ENCODE assay signal across 19 mouse cellular contexts in the genomic region with DNA sequence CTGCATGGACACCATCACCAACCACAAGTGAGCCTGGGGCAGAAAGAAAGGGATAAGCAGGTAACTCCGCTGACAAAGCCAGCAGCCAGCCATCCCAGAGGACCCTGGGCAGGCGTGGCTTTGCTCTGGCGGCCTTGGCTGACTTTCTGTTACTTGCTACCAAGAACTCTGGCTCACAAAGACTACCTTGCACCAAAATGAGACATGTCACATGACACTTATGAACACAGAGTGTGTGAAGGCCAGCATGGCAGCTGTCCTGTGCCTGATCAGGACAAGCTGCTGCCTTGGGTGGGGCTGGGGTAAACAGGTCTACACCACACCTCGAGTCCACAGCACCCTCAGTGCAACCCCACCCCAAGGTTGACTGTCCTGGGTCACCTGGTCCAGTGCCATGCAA. TPM values are rescaled to one million over a fixed set of nuclear protein-coding genes. Genes with fewer than 3 reads are reported as not detected.
DNase-seq lines count a peak whose midpoint lies in the region; ATAC-seq lines count a peak whose summit lies in the region.
"Had no signal": no experiment of that assay in that cellular context is flagged by ENCODE, and none has a peak within 500 bp of the region (broad histone marks: within the 10 kb centered on the region; RNA-seq: fewer than 3 reads in every experiment).

No protein-coding gene starts in this region.

- no peak overlapping the region for H3K9ac ChIP-seq in forebrain, embryonic 15.5 days (replicated peaks)
- no peak overlapping the region for H3K9ac ChIP-seq in forebrain, embryonic 13.5 days
- H3K9ac ChIP-seq in hindbrain, embryonic 13.5 days: no peak overlapping the region
- H3K9ac ChIP-seq in hindbrain, embryonic 14.5 days: no peak overlapping the region
- no peak overlapping the region for H3K9ac ChIP-seq in intestine, embryonic 15.5 days
- H3K9ac ChIP-seq: heart, embryonic 15.5 days; liver, embryonic 14.5 days; neural tube, embryonic 12.5 days had no signal

- H3K4me3 ChIP-seq in forebrain, embryonic 15.5 days: no peak overlapping the region
- no peak overlapping the region for H3K4me3 ChIP-seq in forebrain, embryonic 13.5 days
- no peak overlapping the region for H3K4me3 ChIP-seq in hindbrain, embryonic 13.5 days
- H3K4me3 ChIP-seq in hindbrain, embryonic 14.5 days (replicated peaks; ENCODE audit: low read length): no peak overlapping the region
- no peak overlapping the region for H3K4me3 ChIP-seq in intestine, embryonic 15.5 days (replicated peaks)
- H3K4me3 ChIP-seq: heart, embryonic 15.5 days; left cerebral cortex, adult 2 months; megakaryocyte, embryonic 14.5 days; neural tube, embryonic 12.5 days had no signal

- no peaks in the 10 kb centered on the region for H3K27me3 ChIP-seq in forebrain, embryonic 15.5 days
- H3K27me3 ChIP-seq in forebrain, embryonic 13.5 days: no peaks in the 10 kb centered on the region
- H3K27me3 ChIP-seq in hindbrain, embryonic 13.5 days: no peaks in the 10 kb centered on the region
- H3K27me3 ChIP-seq in hindbrain, embryonic 14.5 days (ENCODE audit: control insufficient read depth, insufficient read depth, low read length): no peaks in the 10 kb centered on the region
- no peaks in the 10 kb centered on the region for H3K27me3 ChIP-seq in intestine, embryonic 15.5 days (replicated peaks)
- H3K27me3 ChIP-seq: heart, embryonic 15.5 days; neural tube, embryonic 12.5 days had no signal

- H3K27ac ChIP-seq in forebrain, embryonic 15.5 days (replicated peaks): peak overlapping the region; percentile 78; the same call in 1 of the 2 replicates
- H3K27ac ChIP-seq in forebrain, embryonic 13.5 days: no peak overlapping the region
- H3K27ac ChIP-seq in hindbrain, embryonic 13.5 days: 0 out of 2 replicates have a peak overlapping the region, but pooled peaks have one; percentile 12
- H3K27ac ChIP-seq in hindbrain, embryonic 14.5 days: no peak overlapping the region
- H3K27ac ChIP-seq in intestine, embryonic 15.5 days: no peak overlapping the region
- H3K27ac ChIP-seq: heart, embryonic 15.5 days; left cerebral cortex, adult 2 months; liver, embryonic 14.5 days; neural tube, embryonic 12.5 days had no signal

- DNase-seq in hindbrain, embryonic 14.5 days (ENCODE audit: low spot score): no peak
- peak; percentile 66 for DNase-seq in adrenal gland, postnatal 14 days
- DNase-seq in urinary bladder, postnatal 25 days (ENCODE audit: low spot score): no peak
- DNase-seq: cerebellum, postnatal 14 days; gastrocnemius, postnatal 14 days; kidney, adult 11 months; kidney, postnatal 10 days; lung, postnatal 14 days; spleen, adult 18-20 months had no signal

- no peak for ATAC-seq in forebrain, embryonic 15.5 days (replicated peaks)
- no peak for ATAC-seq in forebrain, embryonic 13.5 days
- ATAC-seq in hindbrain, embryonic 13.5 days (ENCODE audit: low FRiP score): no peak
- no peak for ATAC-seq in hindbrain, embryonic 14.5 days (ENCODE audit: low FRiP score)
- 0 out of 2 replicates have a peak, but pooled peaks have one; percentile 14 for ATAC-seq in intestine, embryonic 15.5 days
- ATAC-seq: CD4-positive, CD25-positive, alpha-beta regulatory T cell, adult 4 months had no signal

- no peaks in the 10 kb centered on the region for H3K36me3 ChIP-seq in forebrain, embryonic 15.5 days
- peaks cover 12% of the 10 kb centered on the region; the same call in 1 of the 2 replicates for H3K36me3 ChIP-seq in forebrain, embryonic 13.5 days (ENCODE audit: poor library complexity, severe bottlenecking)
- no peaks in the 10 kb centered on the region for H3K36me3 ChIP-seq in hindbrain, embryonic 13.5 days
- H3K36me3 ChIP-seq in hindbrain, embryonic 14.5 days (replicated peaks; ENCODE audit: control insufficient read depth, insufficient read depth): no peaks in the 10 kb centered on the region
- 0 out of 2 replicates have a peak, but pooled peaks cover 4% of the 10 kb centered on the region for H3K36me3 ChIP-seq in intestine, embryonic 15.5 days
- H3K36me3 ChIP-seq: heart, embryonic 15.5 days had no signal

- peaks cover 71% of the 10 kb centered on the region for H3K4me1 ChIP-seq in forebrain, embryonic 15.5 days
- H3K4me1 ChIP-seq in forebrain, embryonic 13.5 days: peaks cover 87% of the 10 kb centered on the region
- peaks cover 93% of the 10 kb centered on the region for H3K4me1 ChIP-seq in hindbrain, embryonic 13.5 days (replicated peaks)
- peaks cover 55% of the 10 kb centered on the region for H3K4me1 ChIP-seq in hindbrain, embryonic 14.5 days (replicated peaks; ENCODE audit: control insufficient read depth, insufficient read depth, low read length)
- peaks cover 55% of the 10 kb centered on the region for H3K4me1 ChIP-seq in intestine, embryonic 15.5 days (replicated peaks)

- 93% methylated on average over 4 of the region's 4 CpGs for WGBS in forebrain, embryonic 15.5 days
- 95% methylated on average over 4 of the region's 4 CpGs for WGBS in forebrain, embryonic 13.5 days
- 90% methylated on average over 4 of the region's 4 CpGs for WGBS in hindbrain, embryonic 13.5 days
- WGBS in hindbrain, embryonic 14.5 days: 92% methylated on average over 4 of the region's 4 CpGs
- WGBS in intestine, embryonic 15.5 days: 85% methylated on average over 4 of the region's 4 CpGs

- H3K4me2 ChIP-seq in forebrain, embryonic 15.5 days (replicated peaks): no peak overlapping the region
- H3K4me2 ChIP-seq in forebrain, embryonic 13.5 days: no peak overlapping the region
- no peak overlapping the region for H3K4me2 ChIP-seq in hindbrain, embryonic 13.5 days
- H3K4me2 ChIP-seq in hindbrain, embryonic 14.5 days (replicated peaks): no peak overlapping the region
- no peak overlapping the region for H3K4me2 ChIP-seq in intestine, embryonic 15.5 days (replicated peaks)
- H3K4me2 ChIP-seq: heart, embryonic 15.5 days; neural tube, embryonic 12.5 days had no signal

- H3K9me3 ChIP-seq in forebrain, embryonic 15.5 days: no peaks in the 10 kb centered on the region
- H3K9me3 ChIP-seq in forebrain, embryonic 13.5 days (replicated peaks): no peaks in the 10 kb centered on the region
- H3K9me3 ChIP-seq in hindbrain, embryonic 13.5 days: no peaks in the 10 kb centered on the region
- H3K9me3 ChIP-seq in hindbrain, embryonic 14.5 days (ENCODE audit: control insufficient read depth, low read length): no peaks in the 10 kb centered on the region
- no peaks in the 10 kb centered on the region for H3K9me3 ChIP-seq in intestine, embryonic 15.5 days
- H3K9me3 ChIP-seq: heart, embryonic 15.5 days; megakaryocyte, embryonic 14.5 days; neural tube, embryonic 12.5 days had no signal

RNA-seq across cellular contexts. Expression of a gene that starts 51.6 kb away (rescaled TPM):
- 30.2 and 31.6 TPM in 2 replicates for polyA plus RNA-seq in forebrain, embryonic 15.5 days (2015; fragmentation: Nextera tagmentation; extraction: Ambion mirVana)
- 25.6 and 27.3 TPM in 2 replicates for polyA plus RNA-seq in forebrain, embryonic 13.5 days (2015; fragmentation: Nextera tagmentation; extraction: Ambion mirVana)
- polyA plus RNA-seq in hindbrain, embryonic 13.5 days (2015; fragmentation: Nextera tagmentation; extraction: Ambion mirVana): 24.8 and 25.1 TPM in 2 replicates
- 26.0 and 27.4 TPM in 2 replicates for polyA plus RNA-seq in hindbrain, embryonic 14.5 days (2014; fragmentation: Nextera tagmentation; extraction: Ambion mirVana)
- 165 and 192 TPM in 2 replicates for total RNA-seq in adrenal gland, postnatal 14 days (2021)
- 19.9 and 20.0 TPM in 2 replicates for polyA plus RNA-seq in intestine, embryonic 15.5 days (2015; fragmentation: Nextera tagmentation; extraction: Ambion mirVana)

Comparison
In these comparisons a context has a peak if more than half of its experiments do, and no peak if none do; other contexts are left out.
1. H3K27ac ChIP-seq: peak in forebrain, embryonic 15.5 days (single experiment) and hindbrain, embryonic 13.5 days (single experiment); none in forebrain, embryonic 13.5 days (single experiment), hindbrain, embryonic 14.5 days (single experiment) and intestine, embryonic 15.5 days (single experiment).